Mouse (Mus musculus) testis, adult 2 months (tissue): ENCODE measurements at regions not wholly inside any gene's neighbourhood (a gene's known extent, or its start where the extent isn't known, plus 50 kb on each side); places are given as distances from the start of the nearest gene placed in this dataset.

ENCODE experiments used
- H3K27ac ChIP-seq: fragments of 200-500 bp; 2 replicates; pipeline ENCODE4 v1.5.1; 2012; ENCODE audit warnings: low read depth, low read length; ENCODE audit not compliant: control insufficient read depth, insufficient read depth
- H3K27me3 ChIP-seq: fragments of 200-500 bp; 2 replicates; pipeline ENCODE4 v1.6.1; 2012; ENCODE audit warnings: mild to moderate bottlenecking, low read length, moderate library complexity; ENCODE audit not compliant: control insufficient read depth, insufficient read depth
- H3K36me3 ChIP-seq: fragments of 200-500 bp; 2 replicates; pipeline ENCODE4 v1.6.1; 2012; ENCODE audit warnings: mild to moderate bottlenecking, low read length; ENCODE audit not compliant: control insufficient read depth, insufficient read depth
- H3K4me1 ChIP-seq: fragments of 200-500 bp; 2 replicates; pipeline ENCODE4 v1.6.1; 2012; ENCODE audit warnings: low read length; ENCODE audit not compliant: control insufficient read depth, insufficient read depth
- H3K4me3 ChIP-seq: fragments of 200-500 bp; 2 replicates; pipeline ENCODE4 v1.5.1; 2012; ENCODE audit warnings: low read depth, mild to moderate bottlenecking, low read length, moderate library complexity, mixed read lengths; ENCODE audit not compliant: control insufficient read depth
- CTCF ChIP-seq: fragments of 200-500 bp; IDR thresholded peaks from 2 replicates; pipeline ENCODE4 v1.5.1; 2012; ENCODE audit warnings: low read depth, mild to moderate bottlenecking, inconsistent platforms, low read length, moderate library complexity; ENCODE audit not compliant: control insufficient read depth, insufficient read depth, insufficient replicate concordance
- POLR2A ChIP-seq: fragments of 200-500 bp; IDR thresholded peaks from 2 replicates; pipeline ENCODE4 v1.6.1; 2012; ENCODE audit warnings: low read depth, mild to moderate bottlenecking, inconsistent platforms, low read length, moderate library complexity; ENCODE audit not compliant: control insufficient read depth

DNA sequence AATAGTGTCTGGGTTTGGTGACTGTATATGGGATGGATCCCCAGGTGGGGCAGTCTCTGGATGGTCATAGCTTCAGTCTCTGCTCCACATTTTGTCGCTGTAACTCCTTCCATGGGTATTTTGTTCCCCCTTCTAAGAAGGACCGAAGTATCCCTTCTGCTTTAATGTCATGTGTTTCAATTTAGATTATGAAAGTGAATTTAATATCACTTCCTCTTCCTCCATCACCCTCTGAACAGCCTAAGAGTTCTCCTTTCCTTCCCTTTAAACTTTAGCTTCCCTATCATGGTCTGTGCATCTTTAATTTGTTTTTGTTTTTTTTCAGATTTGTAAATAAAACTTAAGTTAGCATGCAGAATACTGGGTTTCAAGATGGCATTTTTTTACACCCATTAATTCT, 211.0 kb upstream of the Phyhipl start:
- no peaks in the 10 kb centered on the region for H3K4me1 ChIP-seq
- H3K36me3 ChIP-seq, result no peaks in the 10 kb centered on the region
- peak overlapping the region; percentile 7; the same call in 1 of the 2 replicates for H3K4me3 ChIP-seq
- TF ChIP-seq CTCF, result no peak
- TF ChIP-seq POLR2A, result no peak
- no peaks in the 10 kb centered on the region for H3K27me3 ChIP-seq
- no peak overlapping the region for H3K27ac ChIP-seq

DNA sequence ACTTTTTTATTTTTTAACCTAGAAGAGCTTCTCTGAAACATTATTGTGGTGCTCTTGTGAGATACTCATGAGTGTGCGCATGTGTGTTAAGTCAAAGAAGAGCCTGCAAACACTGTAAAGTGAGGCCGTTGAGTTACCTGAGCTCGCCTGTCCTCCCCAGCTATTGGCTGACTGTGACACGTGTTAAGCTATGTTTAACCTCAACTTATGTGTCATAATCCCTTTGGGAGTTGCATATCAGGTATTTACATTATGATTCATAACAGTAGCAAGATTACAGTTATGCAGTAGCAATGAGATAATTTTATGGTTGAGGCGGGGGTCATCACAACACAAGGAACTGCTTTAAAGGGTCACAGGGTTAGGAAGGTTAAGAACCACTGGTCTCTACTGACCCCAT, 208.9 kb upstream of the Phyhipl start:
- Histone ChIP-seq H3K4me1 (no peaks in the 10 kb centered on the region), H3K4me3 (peak overlapping the region; percentile 29; the same call in 1 of the 2 replicates), H3K36me3 (no peaks in the 10 kb centered on the region), H3K27ac (no peak overlapping the region), H3K27me3 (no peaks in the 10 kb centered on the region)
- TF ChIP-seq POLR2A, result no peak
- TF ChIP-seq CTCF, result no peak

DNA sequence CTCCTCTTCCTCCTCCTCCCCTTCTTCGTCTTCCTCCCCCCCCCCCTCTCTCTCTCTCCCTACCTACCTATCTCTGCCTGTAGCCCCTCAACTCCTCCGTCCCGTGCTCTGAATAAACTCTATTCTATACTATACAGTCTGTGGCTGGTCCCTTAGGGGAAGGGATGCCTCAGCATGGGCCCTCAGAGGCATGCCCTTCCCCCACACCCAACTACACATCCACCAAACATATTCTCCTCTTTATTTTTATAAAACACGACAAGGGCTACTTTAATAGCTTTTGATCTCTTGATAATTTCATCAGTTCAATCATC, 206.2 kb upstream of the Phyhipl start:
- TF ChIP-seq CTCF, result no peak
- no peak for TF ChIP-seq POLR2A
- no peak overlapping the region for H3K27ac ChIP-seq
- H3K4me1 ChIP-seq, result no peaks in the 10 kb centered on the region
- H3K36me3 ChIP-seq, result no peaks in the 10 kb centered on the region
- H3K4me3 ChIP-seq, result no peak overlapping the region
- no peaks in the 10 kb centered on the region for H3K27me3 ChIP-seq

DNA sequence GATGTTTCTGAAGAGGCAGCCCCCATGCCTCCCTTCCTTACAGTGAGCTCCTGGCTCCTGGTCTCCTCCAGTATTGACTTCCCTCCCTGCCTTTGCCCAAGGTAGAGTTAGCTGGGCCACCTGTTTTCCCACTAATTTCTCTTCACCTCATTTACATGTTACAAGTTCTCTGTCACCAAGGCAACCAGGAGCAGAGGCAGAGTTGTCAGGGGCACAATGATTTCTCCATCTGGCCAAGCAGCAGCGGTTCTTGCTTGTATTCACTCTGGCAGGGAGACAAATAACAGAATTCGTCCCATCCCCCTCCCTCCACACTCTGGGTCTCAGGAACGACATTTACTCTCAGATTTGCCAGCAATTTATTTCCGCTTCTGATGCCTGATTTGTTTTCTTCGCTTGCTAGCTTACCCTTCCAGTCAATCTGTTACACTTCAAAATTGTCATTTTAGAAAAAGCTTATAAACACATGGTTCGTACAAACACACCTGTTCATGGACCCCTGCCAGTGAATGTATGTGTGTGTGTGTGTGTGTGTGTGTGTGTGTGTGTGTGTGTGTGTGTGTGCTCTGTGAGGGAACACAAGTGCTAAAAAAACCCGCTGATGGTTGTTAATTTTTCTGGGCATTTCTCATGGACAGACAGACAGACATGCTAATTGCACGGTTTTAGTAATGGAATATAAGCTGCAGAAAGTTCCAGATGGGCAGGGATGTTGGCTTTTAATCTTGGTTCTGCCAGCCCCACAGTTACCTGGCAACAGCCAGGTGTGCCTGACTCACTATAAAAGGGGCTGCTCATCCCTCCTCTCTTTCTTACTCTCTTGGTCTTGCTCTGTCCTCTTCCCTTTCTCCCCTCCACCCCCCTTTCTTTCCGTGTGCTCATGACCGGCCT, 205.6 kb upstream of the Phyhipl start:
- Histone ChIP-seq H3K27me3 (no peaks in the 10 kb centered on the region), H3K27ac (no peak overlapping the region)

DNA sequence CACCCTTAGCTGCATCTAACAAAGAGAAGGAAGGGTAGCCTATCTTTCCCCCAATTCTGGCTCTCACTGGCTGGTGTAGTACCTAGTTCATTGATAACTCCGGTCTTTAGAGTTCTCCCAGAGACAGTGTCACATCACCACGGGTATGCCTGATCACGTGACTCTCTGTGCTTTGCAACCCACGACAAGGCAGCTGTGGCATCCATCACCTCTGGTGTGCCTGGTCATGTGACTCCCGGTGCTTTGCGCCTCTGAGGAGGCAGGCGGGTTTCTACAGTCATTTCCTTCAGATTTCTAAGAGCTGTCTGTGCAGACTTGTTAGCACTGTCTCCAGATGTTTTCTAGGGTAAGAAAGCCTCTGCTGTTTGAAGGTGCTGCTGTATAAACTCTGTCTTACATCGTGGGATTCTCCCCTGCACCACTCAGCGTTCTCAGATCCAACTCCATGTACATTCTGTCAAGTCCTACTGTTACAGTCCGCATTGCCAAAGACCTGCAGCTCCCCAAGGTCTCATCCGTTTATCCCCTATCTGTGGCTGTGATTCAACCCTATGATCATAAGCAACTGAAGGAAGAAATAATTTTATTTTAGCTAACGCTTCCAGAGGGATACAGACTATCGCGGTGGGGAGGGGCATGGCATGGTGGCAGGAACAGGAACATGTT, 201.5 kb upstream of the Phyhipl start:
- no peak overlapping the region for H3K4me3 ChIP-seq
- H3K27me3 ChIP-seq, result no peaks in the 10 kb centered on the region
- H3K27ac ChIP-seq, result no peak overlapping the region
- TF ChIP-seq POLR2A (no peak), CTCF (no peak)
- H3K36me3 ChIP-seq, result no peaks in the 10 kb centered on the region
- H3K4me1 ChIP-seq, result no peaks in the 10 kb centered on the region

More for the DNA sequence above, 205.6 kb upstream of the Phyhipl start:
- H3K4me3 ChIP-seq, result no peak overlapping the region
- no peaks in the 10 kb centered on the region for H3K36me3 ChIP-seq
- TF ChIP-seq POLR2A (no peak), CTCF (no peak)
- no peaks in the 10 kb centered on the region for H3K4me1 ChIP-seq

GRCm38 (mm10) chr10:70855948-70856347, 200.2 kb upstream of the Phyhipl start:
- no peak for TF ChIP-seq POLR2A
- no peak for TF ChIP-seq CTCF
- H3K4me3 ChIP-seq, result no peak overlapping the region
- H3K36me3 ChIP-seq, result no peaks in the 10 kb centered on the region
- H3K27me3 ChIP-seq, result no peaks in the 10 kb centered on the region
- H3K27ac ChIP-seq, result no peak overlapping the region
- no peaks in the 10 kb centered on the region for H3K4me1 ChIP-seq

DNA sequence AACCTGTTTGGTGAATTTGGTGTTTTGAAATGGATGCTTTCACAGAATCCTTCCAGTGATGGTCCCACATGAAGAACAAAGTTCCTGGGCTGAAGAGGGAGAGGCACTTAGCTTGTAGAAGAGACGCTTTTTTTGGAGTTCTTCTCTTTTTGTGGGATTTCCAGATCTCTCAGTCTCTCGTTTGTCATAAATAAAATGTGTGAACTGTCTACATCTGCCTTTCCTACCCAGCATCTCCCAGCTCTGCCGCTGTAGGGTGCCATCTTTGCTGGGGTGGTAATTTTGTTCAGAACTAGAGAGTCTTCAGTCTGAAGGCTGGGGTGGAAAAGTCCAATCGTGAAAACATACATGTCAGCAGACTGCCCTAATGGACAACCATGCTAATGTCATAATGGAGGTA, 197.8 kb upstream of the Phyhipl start:
- no peaks in the 10 kb centered on the region for H3K36me3 ChIP-seq
- no peak overlapping the region for H3K4me3 ChIP-seq
- no peaks in the 10 kb centered on the region for H3K4me1 ChIP-seq
- H3K27me3 ChIP-seq, result no peaks in the 10 kb centered on the region
- TF ChIP-seq POLR2A (no peak), CTCF (no peak)
- no peak overlapping the region for H3K27ac ChIP-seq
